Mouse (Mus musculus) embryonic fibroblast, embryonic 13.5 days (primary cell): ENCODE data around the gene Syn3.

Experiments used
- CTCF ChIP-seq: IDR thresholded peaks from 2 replicates; pipeline ENCODE4 v1.5.1; 2011; ENCODE audit warnings: mild to moderate bottlenecking, control low read depth, low read length, moderate library complexity, borderline replicate concordance; ENCODE audit not compliant: insufficient read depth
- POLR2A ChIP-seq: IDR thresholded peaks from 2 replicates; pipeline ENCODE4 v1.6.1; 2011; ENCODE audit warnings: low read depth, mild to moderate bottlenecking, control low read depth, low read length, moderate library complexity

DNA sequence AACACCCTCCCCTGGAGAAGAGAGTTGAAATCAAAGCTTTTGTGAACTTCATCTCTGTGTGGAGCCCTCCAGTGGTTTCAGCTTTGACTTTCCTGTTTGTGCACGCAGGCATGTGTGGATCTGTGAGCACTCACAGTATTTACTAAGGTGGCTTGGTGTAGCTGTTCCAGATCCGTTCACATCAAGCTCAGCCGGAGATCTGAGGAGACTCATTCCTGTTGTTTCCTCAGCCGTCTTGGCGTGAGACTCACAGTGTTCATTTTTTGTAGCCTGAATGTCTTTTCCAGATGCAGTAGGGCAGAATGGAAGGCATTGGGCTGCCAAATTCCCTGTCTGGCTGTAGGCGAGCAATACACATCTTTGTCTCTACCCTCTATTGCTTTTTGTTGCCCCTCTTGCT is 268.7 kb downstream of the Syn3 start:
- TF ChIP-seq POLR2A (no peak), CTCF (no peak)
